Mouse (Mus musculus) layer of hippocampus, adult 9-11 months (tissue): ENCODE data around the gene Shroom2.
A peak's percentile ranks its signal among the peaks of the same experiment; 100 is the strongest.
"Not testable (repeated sequence)": the region's sequence is repeated elsewhere in the genome, so short reads cannot be mapped to it uniquely, and the experiment has no call there.

Experiments
- DNase-seq: peaks from one replicate; pipeline ENCODE4 v3.0.0; 2022

The Shroom2 gene

DNA sequence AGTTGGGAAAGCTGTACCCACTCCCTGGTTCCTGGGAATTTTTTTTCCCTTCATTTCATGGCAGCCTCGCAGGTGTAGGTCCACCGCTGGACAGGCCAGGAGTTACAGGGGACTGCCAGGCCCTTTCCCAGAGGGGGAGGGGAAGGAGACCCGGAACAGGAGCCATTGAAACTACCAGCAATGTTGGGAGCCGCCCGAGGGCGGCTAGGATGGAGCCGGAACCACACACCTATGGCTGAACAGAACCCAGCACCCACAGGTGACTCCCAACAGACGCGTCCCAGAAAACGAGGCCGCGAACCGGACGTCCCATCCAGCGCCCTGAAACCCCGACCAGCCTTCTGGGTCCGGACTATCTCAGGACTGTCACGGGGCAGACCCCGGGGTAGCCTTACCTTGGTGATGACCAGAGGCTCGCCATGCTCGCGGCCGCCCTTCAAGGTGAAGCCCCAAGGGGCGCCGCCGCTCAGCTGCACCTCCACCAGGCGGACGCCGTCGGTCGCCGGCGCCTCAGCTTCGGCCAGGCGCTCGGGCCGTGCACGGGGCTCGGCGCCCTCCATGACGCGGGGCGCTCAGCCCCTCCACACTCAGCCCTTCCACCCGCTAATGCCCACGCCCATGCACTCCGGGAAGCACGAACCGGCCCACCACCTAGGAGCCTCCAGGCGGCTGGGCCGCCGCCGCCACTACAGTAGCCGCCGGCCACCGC is at the start of gene Shroom2:
TSS of gene Shroom2 (minus strand) at position 575 of the 709 bp plus-strand sequence.
- DNase-seq: no peak

DNA sequence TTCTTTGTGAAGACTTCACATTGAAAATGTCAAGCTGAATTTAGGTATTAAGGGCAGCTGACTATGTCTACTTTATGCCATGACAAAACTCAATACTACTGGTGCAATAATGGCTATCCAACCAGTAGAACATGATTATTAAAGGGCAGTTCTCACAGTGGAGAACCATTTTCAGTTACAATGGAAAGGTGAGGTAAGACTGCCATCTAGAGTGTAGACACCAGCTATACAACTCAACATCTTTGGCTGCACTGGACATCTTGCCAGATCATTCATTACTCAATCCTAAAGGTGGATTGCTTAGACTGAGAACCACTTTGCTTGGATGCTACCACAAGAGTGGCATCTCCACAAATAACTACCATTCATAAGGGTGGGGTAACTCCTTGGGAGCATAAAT is 49.7 kb upstream of the Shroom2 start:
- no peak for DNase-seq

DNA sequence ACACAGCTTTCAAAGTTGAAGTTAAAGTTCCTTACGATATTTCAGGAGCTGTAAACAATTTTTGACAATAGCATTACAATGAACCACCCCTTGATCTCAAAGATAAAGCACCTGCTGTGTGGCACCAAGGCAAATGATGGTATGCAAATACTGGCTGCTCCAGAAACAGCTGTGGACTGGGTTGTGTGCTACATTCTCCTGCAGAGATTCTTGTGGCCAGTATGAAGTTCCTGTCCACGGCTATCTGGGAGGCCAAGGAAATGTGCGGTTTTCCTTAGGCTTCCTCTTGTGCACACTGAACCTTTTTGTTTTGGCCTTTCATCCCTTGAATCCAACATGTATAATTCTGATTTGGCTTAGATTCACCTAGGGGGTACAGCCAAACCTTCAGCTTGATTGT is 44.1 kb upstream of the Shroom2 start:
- DNase-seq: no peak

DNA sequence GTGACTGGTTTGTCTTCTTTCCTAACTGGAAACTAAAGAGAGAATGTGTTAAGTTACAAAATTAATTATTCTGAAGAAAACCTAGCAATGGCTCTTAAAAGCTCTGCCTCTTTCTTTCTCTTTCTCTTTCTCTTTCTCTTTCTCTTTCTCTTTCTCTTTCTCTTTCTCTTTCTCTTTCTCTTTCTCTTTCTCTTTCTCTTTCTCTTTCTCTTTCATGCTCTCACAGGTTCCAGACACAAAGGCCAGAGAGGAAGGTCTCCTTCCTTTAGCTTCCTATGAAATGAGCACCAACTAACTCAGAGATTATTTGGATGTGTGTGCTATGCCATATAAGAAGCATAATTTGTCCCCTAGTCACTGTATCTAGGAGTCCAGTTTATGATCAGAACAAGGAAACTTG is 36.1 kb upstream of the Shroom2 start:
- DNase-seq: no peak

DNA sequence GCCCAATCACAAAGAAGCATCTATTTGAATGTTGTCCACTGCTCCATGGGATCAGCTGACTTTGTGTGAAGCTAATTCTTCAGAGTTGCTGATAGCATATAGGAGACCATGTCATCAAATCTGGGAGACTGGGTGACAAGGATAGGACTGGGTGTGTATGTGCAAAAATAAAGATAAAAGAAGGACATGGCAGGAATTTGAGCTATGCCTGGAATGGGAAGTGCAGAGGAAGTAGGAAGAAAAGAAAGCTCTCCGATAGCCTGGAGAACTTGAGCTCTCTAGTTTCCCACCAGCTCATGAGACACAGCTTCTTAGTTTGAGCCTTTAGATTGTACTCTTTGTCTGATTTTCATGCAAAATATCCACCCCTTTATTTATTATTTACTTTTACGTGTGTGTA is 19.3 kb upstream of the Shroom2 start:
- no peak for DNase-seq

DNA sequence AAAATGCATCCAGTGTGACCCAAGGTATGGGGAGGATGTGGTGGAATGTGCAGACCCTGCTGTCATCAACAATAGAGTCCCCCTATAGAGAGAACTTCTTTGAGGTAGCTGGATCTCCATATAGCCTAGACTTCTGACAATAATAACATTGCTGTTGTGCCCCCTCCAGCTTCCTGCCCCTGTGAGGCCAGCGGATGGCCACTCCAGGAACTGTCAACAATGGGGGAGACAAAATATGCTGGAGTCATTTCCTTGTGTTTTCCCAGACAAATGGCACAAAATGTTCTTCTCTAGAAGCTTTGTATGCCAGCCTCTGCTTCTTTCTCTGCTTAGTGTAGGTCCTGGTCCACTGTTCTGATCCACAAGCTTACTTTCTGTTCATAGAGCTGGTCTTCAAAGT is 18.9 kb upstream of the Shroom2 start:
- DNase-seq: no peak

DNA sequence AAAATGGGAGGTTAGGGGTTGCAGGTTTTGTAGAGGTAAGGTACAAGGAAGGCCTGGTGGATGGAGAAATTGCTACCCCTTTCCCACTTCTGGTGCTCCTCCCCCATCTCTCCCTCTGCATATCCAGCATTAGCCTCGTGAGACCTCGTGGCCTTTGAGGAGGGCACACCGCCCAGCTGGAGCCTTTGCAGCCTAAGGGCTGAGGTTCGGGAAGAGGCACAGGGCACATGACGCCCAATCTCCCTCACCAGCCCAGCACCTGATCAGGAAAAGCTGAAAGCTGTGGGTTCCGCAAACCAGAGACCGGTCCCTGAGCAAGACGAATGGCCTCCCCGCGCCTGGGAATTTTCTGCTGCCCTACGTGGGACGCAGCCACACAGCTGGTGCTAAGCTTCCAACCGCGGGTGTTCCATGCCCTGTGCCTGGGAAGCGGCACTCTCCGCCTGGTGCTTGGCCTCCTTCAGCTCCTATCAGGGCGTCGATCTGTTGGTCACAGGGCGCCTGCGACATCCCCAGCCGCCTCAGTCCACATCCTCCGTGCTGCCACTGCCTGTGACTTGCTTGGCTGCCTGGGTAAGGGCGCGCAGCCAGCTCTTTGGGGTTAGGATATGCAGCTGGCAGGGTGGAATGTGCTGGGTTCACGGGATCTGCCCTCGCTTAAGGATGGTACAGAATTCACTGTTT is 12.6 kb upstream of the Shroom2 start, which contains the start of gene Gpr143:
TSS of gene Gpr143 (plus strand) at position 202 of the 684 bp plus-strand sequence.
- DNase-seq: no peak

DNA sequence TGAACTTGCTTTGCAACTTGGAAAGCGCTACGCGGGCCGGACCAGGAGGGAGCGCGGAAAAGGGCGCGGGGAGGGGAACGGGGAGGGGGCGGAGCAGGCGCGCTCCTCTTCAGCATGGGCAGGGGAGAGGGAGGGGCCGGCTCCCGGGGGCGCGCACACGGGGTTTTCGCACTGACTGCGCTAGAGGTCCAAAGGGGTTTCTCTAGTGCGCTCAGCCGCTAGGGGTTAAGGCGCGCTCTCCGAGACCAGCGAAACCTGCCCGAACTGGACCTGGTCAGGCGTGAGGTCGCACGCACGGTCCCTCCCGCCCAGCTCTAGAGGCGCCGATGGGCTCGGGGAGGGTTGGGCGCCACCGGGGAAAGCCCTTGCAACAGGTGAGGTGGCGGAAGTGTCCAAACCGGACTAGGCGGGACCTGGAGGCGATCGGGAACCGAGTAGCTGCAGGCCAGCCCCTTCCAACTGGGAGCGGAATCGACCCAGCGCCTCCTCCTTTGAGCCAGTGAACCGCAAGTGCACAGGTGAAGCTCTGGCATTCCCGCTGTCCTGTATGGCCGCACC is 414 bp upstream of the Shroom2 start:
- DNase-seq: no peak

DNA sequence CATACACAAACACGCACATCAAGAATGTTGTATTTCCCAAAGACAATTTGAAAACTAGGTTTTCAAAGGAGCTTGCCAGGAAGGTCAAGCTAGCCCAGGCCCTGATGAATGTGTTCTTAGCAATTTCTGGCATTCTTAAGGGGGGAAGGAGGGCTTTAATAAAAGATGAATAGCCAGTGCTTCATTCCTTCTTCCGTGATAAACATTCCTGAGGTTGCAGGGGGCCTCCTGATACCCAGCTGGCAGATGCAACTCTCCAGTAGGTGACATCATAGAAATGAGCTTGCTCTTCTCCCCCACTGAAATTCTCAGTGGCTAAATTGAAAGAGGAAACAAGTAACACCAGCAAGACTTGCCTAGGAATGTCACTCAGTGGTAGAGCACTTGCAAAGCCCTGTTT is 5.1 kb downstream of the Shroom2 start:
- DNase-seq: no peak

DNA sequence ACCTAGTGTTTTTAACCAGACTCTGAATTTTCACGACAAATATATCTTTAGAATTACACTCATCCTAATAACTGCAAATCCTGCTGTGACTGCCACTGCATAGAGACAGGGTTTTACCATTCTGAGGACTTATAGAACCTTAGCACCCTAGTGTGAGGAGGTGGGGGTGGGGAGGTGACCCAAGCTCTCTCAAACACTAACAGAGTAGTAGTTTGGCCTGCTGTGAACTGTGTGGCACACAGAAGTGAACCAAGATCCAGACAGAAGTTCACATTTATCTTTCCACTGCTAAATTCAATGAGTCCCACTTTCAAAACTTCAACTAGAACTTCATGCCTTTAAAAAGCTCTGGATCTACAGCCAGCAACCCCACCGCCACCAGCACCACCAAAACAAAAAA is 6.4 kb downstream of the Shroom2 start:
- DNase-seq: no peak

DNA sequence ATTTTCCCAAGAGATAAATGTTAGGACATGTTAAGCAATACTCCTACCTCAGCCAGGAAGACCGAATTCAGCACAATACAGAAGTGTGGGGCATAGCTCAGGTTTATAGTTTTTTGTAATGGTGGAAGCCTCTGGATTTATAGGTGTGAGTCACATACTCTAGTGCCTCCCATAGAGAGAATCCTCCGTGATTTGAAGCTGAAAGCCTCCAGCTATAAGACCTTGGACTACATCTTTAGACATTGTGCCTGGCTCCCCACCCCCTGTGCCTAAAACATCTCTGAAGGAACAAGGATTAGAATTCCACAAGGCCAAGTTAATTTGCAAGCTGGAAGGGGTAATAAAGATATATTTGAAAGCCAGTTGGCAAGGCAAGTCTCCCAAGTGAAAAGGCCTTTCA is 6.8 kb downstream of the Shroom2 start:
- no peak for DNase-seq

DNA sequence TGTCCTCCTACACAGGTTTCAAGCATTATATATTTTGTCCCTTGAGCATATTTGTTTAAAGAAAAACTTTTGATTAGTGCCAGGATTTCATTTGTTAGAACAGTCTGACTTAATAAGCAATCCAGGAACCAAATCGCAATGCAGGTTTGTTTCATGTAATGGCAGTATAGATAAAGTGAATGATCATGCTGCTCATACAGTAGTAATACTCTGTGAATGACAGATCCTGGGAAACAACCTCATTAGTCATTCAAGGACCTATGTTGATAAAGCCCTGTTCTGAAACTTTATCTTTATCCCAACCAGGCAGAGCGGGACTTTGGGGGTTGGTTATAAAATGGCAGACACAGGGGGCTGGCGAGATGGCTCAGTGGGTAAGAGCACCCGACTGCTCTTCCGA is 13.0 kb downstream of the Shroom2 start:
- no peak for DNase-seq

DNA sequence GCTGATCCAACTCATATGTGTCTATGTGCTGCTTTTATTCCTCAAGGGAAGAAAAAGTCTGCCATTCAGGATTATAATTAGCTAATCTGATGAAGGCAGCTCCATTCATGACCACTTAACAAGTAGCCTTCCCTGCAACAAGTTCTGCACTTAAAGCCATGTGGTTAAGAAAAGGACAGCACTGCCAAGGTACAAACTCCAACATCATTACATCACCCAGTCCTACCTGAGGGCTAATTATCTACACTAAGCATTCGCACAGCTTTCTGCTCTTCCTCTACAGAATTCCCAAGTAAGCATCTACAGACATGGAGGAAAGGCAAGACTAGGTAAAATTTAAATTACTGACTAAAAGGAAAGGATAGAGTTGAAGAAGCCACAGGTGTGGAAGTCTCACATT is 13.4 kb downstream of the Shroom2 start:
- DNase-seq: no peak

DNA sequence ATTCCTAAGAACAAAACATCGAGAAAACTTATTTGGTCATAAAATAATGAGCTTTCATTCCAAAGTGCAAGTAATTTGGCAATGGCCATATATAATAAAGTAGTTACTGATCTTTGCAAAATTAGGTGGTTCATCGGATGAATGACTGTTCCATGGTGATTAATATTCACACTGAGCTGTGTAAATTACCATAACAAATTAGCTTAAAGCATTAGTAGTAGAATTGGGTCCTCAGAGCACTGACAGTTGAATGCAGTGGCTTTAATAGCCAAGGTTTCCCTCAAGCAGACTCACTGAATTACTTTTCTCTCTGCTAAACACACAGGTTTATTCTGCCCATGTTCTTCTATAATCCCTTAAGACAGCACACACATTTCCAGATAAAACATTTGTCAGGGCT is 23.3 kb downstream of the Shroom2 start:
- no peak for DNase-seq

DNA sequence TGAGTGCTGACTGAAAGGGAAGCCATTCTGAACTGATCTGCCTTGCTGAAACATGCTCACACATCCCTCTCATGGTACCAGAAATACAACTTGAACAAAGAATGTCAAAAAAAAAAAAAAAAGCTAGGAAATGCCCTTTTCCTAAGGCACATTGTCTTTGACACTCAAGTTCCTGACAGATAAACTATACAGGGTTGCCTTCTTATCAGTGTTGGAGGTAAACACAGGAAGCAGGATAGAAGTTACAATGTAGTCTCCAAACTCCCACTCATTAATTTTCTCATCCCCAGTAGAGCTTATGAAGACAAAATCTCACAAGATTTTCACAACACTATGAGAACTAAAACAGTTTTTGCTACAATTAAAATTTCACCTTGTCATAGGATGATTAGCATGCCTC is 25.6 kb downstream of the Shroom2 start:
- no peak for DNase-seq

DNA sequence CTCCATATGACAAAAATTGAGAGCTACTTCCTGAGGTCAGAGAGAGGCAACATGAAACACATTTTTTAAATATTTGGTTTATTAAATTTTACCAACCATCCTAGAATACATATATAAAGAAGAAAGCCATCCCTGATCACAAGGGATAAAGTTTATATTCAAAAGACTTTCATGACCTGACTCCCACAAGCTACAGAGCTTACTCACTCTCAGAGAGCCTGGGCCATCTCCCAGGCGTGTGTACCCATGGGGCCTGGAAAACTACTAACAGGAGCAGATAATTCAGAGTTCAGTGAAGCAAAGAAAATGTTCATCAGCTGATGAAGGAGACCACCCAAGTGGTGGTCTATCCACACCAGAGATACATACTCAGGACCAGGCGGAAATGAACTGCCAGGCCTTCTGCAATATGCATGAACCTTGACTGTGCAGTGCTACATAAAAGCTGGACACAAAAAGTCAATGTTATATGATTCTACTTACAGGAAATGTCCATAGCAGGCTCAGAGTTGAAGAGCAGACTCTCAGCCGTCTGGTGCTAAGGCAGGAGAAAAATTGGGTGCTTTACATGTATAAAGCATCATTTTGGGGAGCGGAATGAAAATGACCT is 30.4 kb downstream of the Shroom2 start:
- no peak for DNase-seq

DNA sequence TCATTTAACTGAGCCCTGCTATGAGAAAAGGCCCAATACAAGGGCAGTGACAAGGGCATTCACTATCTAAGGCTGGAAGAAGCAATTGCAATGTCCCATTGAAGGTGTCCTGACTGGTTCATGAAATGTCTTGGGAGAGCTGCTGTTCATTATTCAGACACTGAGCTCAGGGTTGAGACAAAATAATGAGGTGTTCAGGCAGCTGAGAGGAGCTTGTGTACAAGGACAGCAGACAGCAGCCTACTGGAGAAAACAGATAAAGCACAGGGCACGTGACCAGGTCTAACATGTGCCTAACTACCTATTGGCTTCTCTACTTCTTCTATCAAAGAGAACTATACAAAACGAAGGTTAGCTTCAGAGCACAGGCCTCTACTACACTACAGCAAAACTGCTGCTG is 31.1 kb downstream of the Shroom2 start:
- DNase-seq: no peak

DNA sequence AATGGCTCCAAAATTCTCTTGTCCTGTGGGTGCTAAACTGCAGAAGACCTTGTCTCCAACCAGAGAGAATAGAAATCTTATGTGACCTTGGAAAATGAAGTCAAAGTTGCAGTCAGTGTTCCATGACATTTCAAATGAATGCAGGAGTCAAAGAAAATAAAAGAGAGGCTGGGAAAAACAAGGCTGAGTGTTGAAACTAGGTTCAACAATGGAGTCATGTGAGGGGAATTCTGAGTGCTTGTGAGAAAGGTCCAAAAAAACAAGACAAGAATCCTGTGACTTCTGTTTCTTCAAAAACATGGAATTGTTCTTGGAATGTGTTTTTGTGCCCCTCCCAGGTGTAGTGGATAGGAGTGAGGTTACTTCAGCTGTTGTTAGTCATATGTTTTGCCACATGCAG is 34.0 kb downstream of the Shroom2 start:
- DNase-seq: no peak

DNA sequence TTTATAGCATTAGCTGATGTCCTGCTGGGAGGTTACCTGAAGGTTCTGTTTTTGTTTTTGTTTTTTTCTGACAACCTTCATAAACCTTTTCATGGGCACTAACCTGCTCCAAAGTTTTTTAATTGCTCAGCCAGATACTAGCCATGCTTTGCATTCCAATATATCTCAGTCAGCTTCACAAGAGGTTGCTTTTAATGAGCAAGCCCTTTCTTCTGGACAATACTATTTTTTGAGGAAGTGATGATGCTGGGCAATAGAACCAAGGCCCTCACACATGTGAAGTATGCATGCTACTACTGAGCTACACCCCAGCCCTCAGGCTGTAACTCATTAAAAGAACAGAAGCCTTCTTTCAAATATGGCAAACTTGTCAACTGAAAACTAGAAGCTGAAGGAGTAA is 52.6 kb downstream of the Shroom2 start:
- DNase-seq: no peak

DNA sequence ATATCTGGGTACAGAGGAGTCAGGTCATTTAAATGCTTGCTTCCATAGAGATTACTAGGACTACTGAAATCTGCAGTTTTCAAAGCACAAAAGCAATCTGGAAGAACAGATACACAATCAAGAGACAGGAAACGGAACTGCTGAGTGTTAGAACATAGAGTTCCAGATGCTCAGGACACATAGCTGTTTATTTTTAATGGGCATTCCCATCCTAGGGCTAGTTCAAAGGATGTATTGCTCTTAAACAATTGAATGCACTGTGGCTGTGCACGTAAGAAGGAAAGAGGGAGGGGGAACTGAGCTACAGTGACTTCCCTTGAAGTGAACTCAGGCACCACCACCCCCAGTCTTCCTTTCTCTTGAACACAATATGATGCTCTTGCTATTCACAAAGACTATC is 58.5 kb downstream of the Shroom2 start:
- not testable (repeated sequence) for DNase-seq

DNA sequence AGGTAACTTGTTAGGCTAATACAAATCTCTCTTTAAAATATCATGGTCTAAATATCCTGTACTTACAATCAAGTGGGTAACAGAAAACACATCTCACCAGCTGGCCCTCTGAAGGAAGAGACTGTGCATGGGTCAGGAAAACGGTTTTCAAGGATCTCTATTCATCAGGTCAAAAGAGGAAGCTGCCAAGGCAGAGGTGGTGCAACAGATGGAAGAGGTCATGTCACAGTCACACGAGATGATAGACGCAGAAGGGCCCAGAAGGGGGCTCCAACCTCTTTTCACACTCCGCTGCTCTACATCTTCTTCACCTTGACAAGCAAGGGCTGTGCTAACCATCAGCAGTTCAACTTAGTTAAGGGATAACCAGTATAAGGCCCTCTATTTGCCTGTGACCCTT is 60.9 kb downstream of the Shroom2 start:
- DNase-seq: no peak

DNA sequence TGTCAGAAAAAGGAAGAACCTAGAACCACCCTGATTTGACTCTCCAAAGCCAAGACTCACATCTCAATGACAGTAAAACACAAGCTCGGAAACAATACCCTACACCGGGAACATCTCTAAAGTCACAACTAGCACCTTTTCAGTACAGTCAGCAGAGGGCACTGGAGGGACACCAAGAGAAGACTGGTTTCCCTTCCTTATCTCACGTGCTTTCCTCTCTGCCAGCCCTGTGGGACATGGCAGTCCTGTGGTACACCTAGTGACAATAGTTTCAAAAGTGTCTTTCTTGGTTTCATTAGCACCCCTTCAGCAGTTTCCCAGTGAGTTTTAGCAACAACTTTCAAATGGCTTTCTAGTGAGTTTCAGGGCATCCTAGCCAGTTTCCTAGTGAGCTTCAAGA is 63.9 kb downstream of the Shroom2 start:
- peak; percentile 7 for DNase-seq

DNA sequence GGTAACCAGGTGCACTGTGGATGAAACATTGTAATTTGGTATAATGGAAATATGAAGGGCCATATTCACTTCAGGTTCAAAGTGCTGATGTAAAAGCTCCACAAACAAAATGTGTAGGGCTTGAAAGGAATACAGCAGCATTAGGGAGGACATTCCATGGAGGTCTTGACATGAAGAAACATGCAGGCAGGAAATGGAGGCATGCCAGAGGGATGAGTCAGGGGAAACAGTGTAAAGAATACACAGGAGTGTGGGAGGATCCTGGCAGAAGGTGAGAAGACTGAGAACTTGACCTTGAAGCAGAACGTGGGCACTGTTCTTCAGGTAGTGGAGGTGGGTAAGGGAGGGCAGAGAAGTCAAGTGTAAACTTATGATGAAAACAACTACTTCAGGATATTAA is 65.6 kb downstream of the Shroom2 start:
- DNase-seq: no peak

DNA sequence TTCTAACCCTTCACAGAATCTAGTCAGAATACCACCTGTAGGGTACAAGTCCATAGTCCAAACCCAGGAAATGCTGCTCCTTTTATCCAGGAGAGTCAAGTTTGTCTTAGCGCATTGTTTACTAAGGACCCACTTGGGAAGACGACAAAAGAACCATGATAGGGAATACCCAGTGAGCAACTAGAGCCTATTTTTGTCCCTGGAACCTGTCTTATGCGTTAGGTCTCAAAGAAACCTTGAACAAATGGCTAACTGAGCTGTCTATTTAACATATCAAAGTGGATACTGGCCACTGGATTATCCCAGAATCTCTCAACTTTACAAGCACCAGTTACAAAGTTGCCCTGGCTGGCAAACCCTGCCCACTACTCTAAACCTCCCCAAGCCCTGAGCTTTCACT is 67.6 kb downstream of the Shroom2 start:
- DNase-seq: no peak
